Mouse (Mus musculus) kidney, postnatal 0 days (tissue): ENCODE results near the gene Rd3l. TPM values are rescaled to one million over a fixed set of nuclear protein-coding genes. Genes with fewer than 3 reads are reported as not detected.

Source experiments
- ATAC-seq: fragments of 200-750 bp; cut with Nextera tagmentation; replicated peaks from 2 replicates; pipeline ENCODE4 v1.8.0; 2017; ENCODE audit warnings: low read depth, moderate number of reproducible peaks, moderate TSS enrichment, moderate library complexity; ENCODE audit not compliant: low FRiP score
- DNase-seq: peaks from one replicate; pipeline ENCODE4 v3.0.0-alpha.2; 2016; ENCODE audit warnings: low spot score
- H3K27ac ChIP-seq: fragments of 300-500 bp; sonication (generic); 2 replicates; pipeline ENCODE4 v1.5.1; 2014; ENCODE audit warnings: mild to moderate bottlenecking
- H3K27me3 ChIP-seq: fragments of 300-500 bp; sonication (generic); 2 replicates; pipeline ENCODE4 v1.6.1; 2014; ENCODE audit warnings: low read length, mixed read lengths; ENCODE audit not compliant: insufficient read depth
- H3K36me3 ChIP-seq: fragments of 300-500 bp; sonication (generic); 2 replicates; pipeline ENCODE4 v1.6.1; 2014; ENCODE audit warnings: low read length, mixed read lengths; ENCODE audit not compliant: insufficient read depth
- H3K4me1 ChIP-seq: fragments of 300-500 bp; sonication (generic); replicated peaks from 2 replicates; pipeline ENCODE4 v1.6.1; 2014; ENCODE audit warnings: antibody characterized with exemption, low read length, mixed read lengths; ENCODE audit not compliant: insufficient read depth
- H3K4me2 ChIP-seq: fragments of 300-500 bp; sonication (generic); 2 replicates; pipeline ENCODE4 v1.6.1; 2014; ENCODE audit warnings: mild to moderate bottlenecking, low read length, moderate library complexity, mixed read lengths
- H3K4me3 ChIP-seq: fragments of 300-500 bp; sonication (generic); replicated peaks from 2 replicates; pipeline ENCODE4 v1.5.1; 2014; ENCODE audit warnings: low read depth, low read length
- H3K9ac ChIP-seq: fragments of 300-500 bp; sonication (generic); 2 replicates; pipeline ENCODE4 v1.6.1; 2014; ENCODE audit warnings: low read depth, low read length
- H3K9me3 ChIP-seq: fragments of 300-500 bp; sonication (generic); replicated peaks from 2 replicates; pipeline ENCODE4 v1.6.1; 2016; ENCODE audit warnings: low read length, inconsistent platforms, mixed read lengths
- CTCF ChIP-seq: IDR thresholded peaks from 2 replicates; pipeline ENCODE4 v1.5.1; 2016; ENCODE audit warnings: antibody characterized with exemption, low read depth, mild to moderate bottlenecking, moderate library complexity
- WGBS: fragments of 180-500 bp; shearing (Covaris S2); extraction: QIAGEN DNeasy Blood & Tissue Kit; methylation state at CpG from one replicate; pipeline ENCODE4 v1.1.7; 2014; 5-methylcytosine and 5-hydroxymethylcytosine counted together
- polyA plus RNA-seq: library from polyadenylated mRNA; unstranded; fragments of >200 nt; fragmentation: Nextera tagmentation; extraction: Ambion mirVana; gene quantifications from 2 replicates; pipeline ENCODE4 v1.2.1, GENCODE M21; 2015

Rd3l gene
- polyA plus RNA-seq, 1 experiment from 2014 or later = not detected

DNA sequence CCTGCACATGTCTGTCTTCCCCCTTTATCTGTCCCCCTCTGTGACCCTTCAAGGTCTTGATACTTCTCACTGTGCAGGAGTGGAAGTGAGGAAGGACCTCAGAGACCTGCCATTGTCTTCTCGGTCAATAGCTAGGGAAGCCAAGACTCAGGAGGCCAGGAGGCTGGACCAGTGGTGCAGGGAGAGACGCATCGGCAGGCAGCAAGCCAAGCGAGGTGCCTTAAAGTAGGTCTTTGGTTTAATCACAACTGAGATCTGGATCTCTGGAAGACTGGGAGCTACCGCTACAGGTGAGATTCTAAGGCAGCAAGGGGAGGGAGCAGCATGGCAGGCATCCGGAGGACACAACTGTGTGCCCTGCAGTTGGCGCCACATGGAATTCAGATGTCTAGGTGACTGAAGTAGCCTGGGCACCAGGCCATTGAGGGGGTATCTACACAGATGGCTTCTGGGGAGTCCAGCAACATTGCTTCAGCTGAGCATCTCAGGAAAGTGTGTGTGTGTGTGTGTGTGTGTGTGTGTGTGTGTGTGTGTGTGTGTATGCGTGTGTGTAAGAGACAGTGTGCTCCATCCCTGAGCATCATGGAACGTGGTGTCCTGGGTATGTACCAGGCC is 49.6 kb downstream of the Rd3l start:
- Histone ChIP-seq H3K9me3 (no peaks in the 10 kb centered on the region), H3K27me3 (no peaks in the 10 kb centered on the region), H3K4me1 (peaks cover 31% of the 10 kb centered on the region), H3K36me3 (no peaks in the 10 kb centered on the region), H3K4me2 (no peak overlapping the region), H3K27ac (no peak overlapping the region), H3K4me3 (no peak overlapping the region), H3K9ac (no peak overlapping the region)
- DNase-seq (no peak), ATAC-seq (no peak)
- WGBS = 63% methylated on average over 9 of the region's 9 CpGs
- TF ChIP-seq CTCF = no peak

Other genes starting within 250 kb of the Rd3l start
- gene Klc1, start 222.5 kb downstream of the Rd3l start, polyA plus RNA-seq = 52.6 and 61.3 TPM in 2 replicates
- gene Xrcc3, start 167.4 kb downstream of the Rd3l start, polyA plus RNA-seq = 6.3 and 6.9 TPM in 2 replicates
- gene Zfyve21, start 167.1 kb downstream of the Rd3l start, polyA plus RNA-seq = 117 and 118 TPM in 2 replicates
- gene Ppp1r13b, start 73.2 kb downstream of the Rd3l start, polyA plus RNA-seq = 14.6 and 16.7 TPM in 2 replicates
- 1,132 and 1,318 TPM in 2 replicates for gene Atp5mpl, start 14.3 kb downstream of the Rd3l start, polyA plus RNA-seq
- gene Tdrd9, start 9.8 kb downstream of the Rd3l start, polyA plus RNA-seq = 0.18 and 0.32 TPM in 2 replicates
- gene Aspg, start 125.4 kb upstream of the Rd3l start, polyA plus RNA-seq = 2.2 and 2.3 TPM in 2 replicates
- 2.2 and 2.7 TPM in 2 replicates for gene Kif26a, start 164.9 kb upstream of the Rd3l start, polyA plus RNA-seq